Mouse (Mus musculus) forebrain, embryonic 16.5 days (tissue): ENCODE measurements around the gene Sstr4. TPM values are rescaled to one million over a fixed set of nuclear protein-coding genes. Genes with fewer than 3 reads are reported as not detected.

Experiments used
- ATAC-seq: fragments of 200-750 bp; cut with Nextera tagmentation; 2 replicates; pipeline ENCODE4 v1.8.0; 2017; ENCODE audit warnings: mild to moderate bottlenecking, moderate library complexity
- H3K27ac ChIP-seq: fragments of 300-500 bp; sonication (generic); 2 replicates; pipeline ENCODE4 v1.5.1; 2014; ENCODE audit warnings: low read length, control low read depth
- H3K27me3 ChIP-seq: fragments of 300-500 bp; sonication (generic); replicated peaks from 2 replicates; pipeline ENCODE4 v1.6.1; 2014; ENCODE audit warnings: low read length; ENCODE audit not compliant: control insufficient read depth, insufficient read depth
- H3K36me3 ChIP-seq: fragments of 300-500 bp; sonication (generic); 2 replicates; pipeline ENCODE4 v1.6.1; 2014; ENCODE audit not compliant: control insufficient read depth, insufficient read depth
- H3K4me1 ChIP-seq: fragments of 300-500 bp; sonication (generic); replicated peaks from 2 replicates; pipeline ENCODE4 v1.6.1; 2014; ENCODE audit warnings: low read length; ENCODE audit not compliant: control insufficient read depth, insufficient read depth
- H3K4me2 ChIP-seq: fragments of 300-500 bp; sonication (generic); 2 replicates; pipeline ENCODE4 v1.6.1; 2014; ENCODE audit warnings: mild to moderate bottlenecking, low read length, control low read depth
- H3K4me3 ChIP-seq: fragments of 300-500 bp; sonication (generic); replicated peaks from 2 replicates; pipeline ENCODE4 v1.5.1; 2014; ENCODE audit warnings: mild to moderate bottlenecking, low read length, control low read depth
- H3K9ac ChIP-seq: fragments of 300-500 bp; sonication (generic); replicated peaks from 2 replicates; pipeline ENCODE4 v1.6.1; 2014; ENCODE audit warnings: low read depth, low read length, control low read depth
- H3K9me3 ChIP-seq: fragments of 300-500 bp; sonication (generic); 2 replicates; pipeline ENCODE4 v1.6.1; 2016; ENCODE audit warnings: low read length; ENCODE audit not compliant: control insufficient read depth
- WGBS: fragments of 180-500 bp; shearing (Covaris S2); extraction: QIAGEN DNeasy Blood & Tissue Kit; methylation state at CpG from one replicate; pipeline ENCODE4 v1.1.7; 2014; 5-methylcytosine and 5-hydroxymethylcytosine counted together
- polyA plus RNA-seq: library from polyadenylated mRNA; unstranded; fragments of >200 nt; fragmentation: Nextera tagmentation; extraction: Ambion mirVana; gene quantifications from 2 replicates; pipeline ENCODE4 v1.2.1, GENCODE M21; 2015

Gene Sstr4
- polyA plus RNA-seq, 1 experiment from 2014 or later = 1.6 TPM

- Histone ChIP-seq H3K27ac (no peak overlapping the region), H3K4me2 (no peak overlapping the region), H3K4me1 (no peaks in the 10 kb centered on the region), H3K4me3 (no peak overlapping the region), H3K9me3 (no peaks in the 10 kb centered on the region), H3K9ac (no peak overlapping the region), H3K27me3 (no peaks in the 10 kb centered on the region), H3K36me3 (no peaks in the 10 kb centered on the region)
- 59% methylated on average over 1 of the region's 1 CpGs for WGBS
- no peak for ATAC-seq
These were observed 26.0 kb downstream of the Sstr4 start for GRCm38 (mm10) chr2:148421112-148421511.

- H3K9me3 ChIP-seq = no peaks in the 10 kb centered on the region
- no peaks in the 10 kb centered on the region for H3K27me3 ChIP-seq
- H3K9ac ChIP-seq = no peak overlapping the region
- no peak for ATAC-seq
- H3K27ac ChIP-seq = no peak overlapping the region
- no peak overlapping the region for H3K4me2 ChIP-seq
- H3K4me3 ChIP-seq = no peak overlapping the region
- 62% methylated on average over 1 of the region's 1 CpGs for WGBS
- no peaks in the 10 kb centered on the region for H3K36me3 ChIP-seq
- H3K4me1 ChIP-seq = no peaks in the 10 kb centered on the region
These were observed 26.6 kb downstream of the Sstr4 start for GRCm38 (mm10) chr2:148421706-148422105.

DNA sequence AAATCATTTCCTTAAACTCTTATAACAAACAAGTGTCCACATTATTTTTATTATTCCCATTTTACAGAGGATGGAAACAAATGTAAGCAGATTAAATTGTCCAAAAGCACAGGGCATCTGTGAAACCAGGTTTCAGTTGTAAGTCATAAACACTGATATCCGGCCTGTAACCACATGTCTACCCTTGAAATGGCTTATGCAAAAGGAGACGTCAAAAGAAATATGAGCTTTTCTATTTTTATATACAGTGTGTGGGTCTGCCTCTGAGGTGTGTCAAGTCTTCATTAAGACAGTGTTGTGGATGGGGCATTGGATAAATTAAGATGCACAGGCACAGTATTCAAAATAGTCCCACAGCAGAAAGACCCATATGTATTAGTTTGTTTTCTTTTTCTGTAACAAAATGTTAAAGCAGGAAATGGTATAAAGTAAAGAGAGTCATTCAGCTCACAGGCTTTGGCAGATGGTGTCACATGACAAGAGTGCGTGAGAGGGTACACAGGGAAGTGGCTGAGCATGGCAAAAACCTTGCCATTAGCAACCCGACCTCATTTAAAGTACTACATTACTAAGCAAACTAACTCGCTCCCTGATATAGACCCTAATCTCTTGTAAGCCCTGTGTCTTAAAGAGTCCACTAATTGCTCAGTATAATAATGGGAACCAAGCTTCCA is 30.7 kb downstream of the Sstr4 start:
- no peak overlapping the region for H3K9ac ChIP-seq
- ATAC-seq = no peak
- no peaks in the 10 kb centered on the region for H3K27me3 ChIP-seq
- H3K9me3 ChIP-seq = no peaks in the 10 kb centered on the region
- H3K4me2 ChIP-seq = no peak overlapping the region
- no peak overlapping the region for H3K4me3 ChIP-seq
- H3K27ac ChIP-seq = no peak overlapping the region
- H3K4me1 ChIP-seq = no peaks in the 10 kb centered on the region
- WGBS = 82% methylated on average over 5 of the region's 5 CpGs
- no peaks in the 10 kb centered on the region for H3K36me3 ChIP-seq

DNA sequence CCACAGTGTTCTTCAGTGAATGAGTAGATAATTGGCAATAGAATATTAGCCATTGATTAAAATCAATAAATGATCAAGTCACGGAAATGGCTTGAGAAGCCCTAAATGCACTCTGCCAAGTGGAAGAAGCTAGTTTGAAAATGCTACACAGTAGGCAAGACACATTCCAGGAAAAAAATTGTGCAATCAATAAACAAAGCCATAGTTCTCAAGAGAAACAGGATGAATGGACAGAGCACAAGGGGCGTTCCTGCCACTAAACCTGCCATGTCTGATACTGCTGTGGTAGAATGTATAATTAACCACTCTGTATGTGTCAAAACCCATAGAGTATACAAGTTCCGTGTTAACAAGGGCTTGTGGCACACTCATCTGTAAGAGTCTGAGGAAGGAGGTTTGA is 32.4 kb downstream of the Sstr4 start:
- H3K4me2 ChIP-seq = no peak overlapping the region
- H3K9ac ChIP-seq = no peak overlapping the region
- ATAC-seq = no peak
- H3K27me3 ChIP-seq = no peaks in the 10 kb centered on the region
- no peaks in the 10 kb centered on the region for H3K4me1 ChIP-seq
- H3K9me3 ChIP-seq = no peaks in the 10 kb centered on the region
- H3K4me3 ChIP-seq = no peak overlapping the region
- no peaks in the 10 kb centered on the region for H3K36me3 ChIP-seq
- WGBS = 69% methylated on average over 3 of the region's 3 CpGs
- H3K27ac ChIP-seq = no peak overlapping the region

DNA sequence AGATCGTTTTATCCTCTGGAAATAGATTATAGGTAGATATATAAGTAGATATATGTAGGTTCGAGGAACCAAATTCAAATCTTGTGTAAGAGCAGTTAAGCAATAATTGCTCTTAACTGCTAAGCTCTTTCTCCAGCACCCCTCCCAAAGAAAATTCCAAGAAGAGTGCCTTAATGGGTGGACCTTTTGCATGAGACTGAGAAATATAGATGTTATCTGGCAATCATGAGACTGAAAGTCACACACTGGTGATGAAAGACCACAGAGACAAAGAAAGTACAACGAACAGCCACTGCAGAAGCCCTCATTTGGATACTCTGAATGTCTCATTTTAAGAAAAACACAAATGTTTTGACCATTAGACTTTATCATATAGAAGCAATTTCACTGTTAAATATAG is 33.4 kb downstream of the Sstr4 start:
- Histone ChIP-seq H3K9ac (no peak overlapping the region), H3K4me1 (no peaks in the 10 kb centered on the region), H3K27ac (no peak overlapping the region), H3K9me3 (no peaks in the 10 kb centered on the region), H3K27me3 (no peaks in the 10 kb centered on the region), H3K4me3 (no peak overlapping the region), H3K36me3 (no peaks in the 10 kb centered on the region), H3K4me2 (no peak overlapping the region)
- ATAC-seq = no peak
- 84% methylated on average over 3 of the region's 3 CpGs for WGBS

DNA sequence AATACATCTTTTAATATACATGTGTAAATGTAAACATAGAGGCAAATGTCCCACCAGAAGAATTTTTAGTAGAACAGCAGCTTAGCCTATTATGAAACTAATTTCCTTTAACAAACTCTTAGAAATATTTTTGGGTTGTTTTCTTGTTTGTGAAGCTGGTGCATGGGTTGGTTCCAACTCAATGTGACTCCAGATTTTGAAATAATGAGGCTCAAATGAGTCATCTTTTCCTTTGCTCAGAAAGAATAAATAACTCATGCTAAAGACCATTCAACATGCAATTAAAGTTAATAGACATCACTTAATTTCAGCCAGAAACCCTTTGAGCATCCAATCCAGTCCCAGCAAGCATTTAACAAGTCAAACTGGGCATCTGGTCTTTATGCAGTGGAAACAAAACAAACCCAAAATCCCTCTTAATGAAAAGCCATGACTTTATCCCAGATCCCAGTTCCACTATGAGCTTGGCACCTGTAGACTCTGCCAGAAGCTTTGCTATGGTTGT is 33.9 kb downstream of the Sstr4 start:
- no peak overlapping the region for H3K27ac ChIP-seq
- no peaks in the 10 kb centered on the region for H3K27me3 ChIP-seq
- no peaks in the 10 kb centered on the region for H3K36me3 ChIP-seq
- H3K4me1 ChIP-seq = no peaks in the 10 kb centered on the region
- H3K9ac ChIP-seq = no peak overlapping the region
- H3K9me3 ChIP-seq = no peaks in the 10 kb centered on the region
- no peak overlapping the region for H3K4me3 ChIP-seq
- no peak for ATAC-seq
- H3K4me2 ChIP-seq = no peak overlapping the region

DNA sequence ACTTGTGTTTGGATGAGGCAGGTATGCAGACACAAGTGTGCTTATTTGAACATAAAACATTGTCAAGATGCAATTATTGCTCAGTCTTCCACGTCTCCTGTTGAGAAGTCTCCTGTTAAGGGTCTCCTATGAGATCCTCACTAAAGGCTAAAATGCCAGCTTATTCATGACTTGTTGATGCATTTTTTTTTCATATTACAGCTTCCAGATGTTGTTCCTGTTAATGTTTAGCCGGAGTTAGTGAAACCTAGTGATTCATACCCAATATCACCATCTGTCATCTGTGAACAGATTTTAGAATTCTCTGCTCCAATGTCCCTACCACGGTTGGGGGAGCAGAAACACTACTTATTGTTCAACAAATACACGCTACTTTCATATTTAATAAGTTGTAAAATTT is 35.8 kb downstream of the Sstr4 start:
- Histone ChIP-seq H3K4me2 (no peak overlapping the region), H3K9me3 (no peaks in the 10 kb centered on the region), H3K27ac (no peak overlapping the region), H3K9ac (no peak overlapping the region), H3K4me1 (no peaks in the 10 kb centered on the region), H3K27me3 (no peaks in the 10 kb centered on the region), H3K4me3 (no peak overlapping the region), H3K36me3 (no peaks in the 10 kb centered on the region)
- ATAC-seq = no peak
- WGBS = 84% methylated on average over 4 of the region's 4 CpGs

GRCm38 (mm10) chr2:148432346-148432745 is 37.2 kb downstream of the Sstr4 start:
- no peak overlapping the region for H3K4me3 ChIP-seq
- H3K9ac ChIP-seq = no peak overlapping the region
- 70% methylated on average over 2 of the region's 2 CpGs for WGBS
- H3K9me3 ChIP-seq = no peaks in the 10 kb centered on the region
- H3K4me1 ChIP-seq = no peaks in the 10 kb centered on the region
- no peak overlapping the region for H3K4me2 ChIP-seq
- no peaks in the 10 kb centered on the region for H3K27me3 ChIP-seq
- H3K27ac ChIP-seq = no peak overlapping the region
- no peak for ATAC-seq
- H3K36me3 ChIP-seq = no peaks in the 10 kb centered on the region

GRCm38 (mm10) chr2:148436285-148436684 is 41.1 kb downstream of the Sstr4 start:
- no peaks in the 10 kb centered on the region for H3K27me3 ChIP-seq
- H3K9me3 ChIP-seq = no peaks in the 10 kb centered on the region
- ATAC-seq = no peak
- H3K4me2 ChIP-seq = no peak overlapping the region
- H3K36me3 ChIP-seq = no peaks in the 10 kb centered on the region
- no peak overlapping the region for H3K27ac ChIP-seq
- WGBS = 35% methylated on average over 3 of the region's 3 CpGs
- H3K9ac ChIP-seq = no peak overlapping the region
- H3K4me1 ChIP-seq = no peaks in the 10 kb centered on the region
- no peak overlapping the region for H3K4me3 ChIP-seq
